Mouse (Mus musculus): ENCODE data around the gene Ctsa.

DNA sequence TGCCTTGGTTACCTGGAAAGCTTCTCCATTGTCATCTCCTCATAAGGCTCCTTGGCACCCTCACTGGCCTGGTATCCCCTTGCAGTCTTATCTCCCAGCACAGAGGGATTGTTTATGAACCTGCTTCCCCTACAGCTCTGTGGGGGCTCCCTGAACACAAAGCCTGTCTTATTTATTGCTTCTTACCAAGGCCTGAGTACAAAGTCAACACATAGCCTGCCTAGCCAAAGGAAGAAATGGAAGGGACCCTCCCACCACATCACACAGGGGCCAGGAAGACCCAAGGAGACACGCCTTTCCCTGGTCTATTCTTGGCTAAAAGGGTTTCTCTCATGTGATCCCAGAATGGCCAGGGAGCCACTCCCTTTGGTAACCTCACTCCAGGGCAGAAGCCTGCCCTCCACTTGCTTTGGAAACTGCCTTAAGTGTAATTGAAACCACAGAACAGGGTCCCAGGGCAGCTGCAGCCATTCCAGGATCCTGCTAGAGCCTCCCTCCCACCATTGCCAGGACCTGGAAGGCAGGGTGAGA lies 41.6 kb downstream of the Ctsa start:
- TF ChIP-seq CTCF (IDR thresholded peaks at IDR 0.05; ENCODE audit: extremely low read depth, insufficient read depth, low read length) (no peak), POLR2A (IDR thresholded peaks at IDR 0.05; ENCODE audit: extremely low read depth, insufficient read depth, low read length) (no peak)

Data from cortical plate, adult 2 months (tissue).